Mouse (Mus musculus) inflammation-experienced regulatory T-cells, adult 6 months (primary cell): Measurements from ENCODE around the gene Smg8. TPM values are rescaled to one million over a fixed set of nuclear protein-coding genes. Genes with fewer than 3 reads are reported as not detected.
A peak's percentile ranks its signal among the peaks of the same experiment; 100 is the strongest.
"Not testable (repeated sequence)": the region's sequence is repeated elsewhere in the genome, so short reads cannot be mapped to it uniquely, and the experiment has no call there.

Experiments
- ATAC-seq: one replicate; pipeline ENCODE4 v1.8.0; 2017
- polyA plus RNA-seq, 3 experiments: library from polyadenylated mRNA; unstranded; fragments of 100-300 nt; shearing (Covaris generic); gene quantifications; one replicate each; pipeline ENCODE4 v1.2.1; 2017

Gene Smg8
- polyA plus RNA-seq, result 1 to 10 TPM; 5.2 to 6.9 (median 6.0) TPM

- ATAC-seq, result peak; percentile 97
These were observed at the start of gene Smg8 for GRCm38 (mm10) chr11:87086290-87086984. Gene Smg8, minus strand, starts transcription at chr11:87086774.

- no peak for ATAC-seq
These were observed 49.7 kb upstream of the Smg8 start for GRCm38 (mm10) chr11:87136233-87136632.

GRCm38 (mm10) chr11:87126824-87127816 is 40.5 kb upstream of the Smg8 start, which contains the start of gene Trim37:
Gene Trim37, plus strand, starts transcription at chr11:87127077.
- peak; percentile 87 for ATAC-seq

- no peak for ATAC-seq
These were observed 39.8 kb upstream of the Smg8 start for GRCm38 (mm10) chr11:87126281-87126823.

GRCm38 (mm10) chr11:87125562-87125961 is 39.0 kb upstream of the Smg8 start:
- ATAC-seq, result no peak

- ATAC-seq, result no peak
These were observed 35.3 kb upstream of the Smg8 start for GRCm38 (mm10) chr11:87121864-87122263.

GRCm38 (mm10) chr11:87110172-87110909 is 23.8 kb upstream of the Smg8 start:
- ATAC-seq, result no peak

GRCm38 (mm10) chr11:87109519-87110171 is 23.1 kb upstream of the Smg8 start:
- no peak for ATAC-seq

GRCm38 (mm10) chr11:87108755-87109518 is 22.4 kb upstream of the Smg8 start, which contains the start of gene Ska2:
Gene Ska2, plus strand, starts transcription at chr11:87109234.
- ATAC-seq, result peak; percentile 90

- ATAC-seq, result no peak
These were observed 21.8 kb upstream of the Smg8 start, which contains the start of gene Prr11 for GRCm38 (mm10) chr11:87108409-87108754. Gene Prr11, minus strand, starts transcription at chr11:87108708.

GRCm38 (mm10) chr11:87087142-87087541 is 568 bp upstream of the Smg8 start:
- ATAC-seq, result no peak

GRCm38 (mm10) chr11:87085461-87085860 is 1.1 kb downstream of the Smg8 start:
- ATAC-seq, result no peak

GRCm38 (mm10) chr11:87083712-87084111 is 2.9 kb downstream of the Smg8 start:
- ATAC-seq, result no peak

GRCm38 (mm10) chr11:87073866-87074440 is 12.6 kb downstream of the Smg8 start, which contains the start of gene Gdpd1:
Gene Gdpd1, minus strand, starts transcription at chr11:87074062.
- peak; percentile 58 for ATAC-seq

- ATAC-seq, result no peak
These were observed 13.2 kb downstream of the Smg8 start for GRCm38 (mm10) chr11:87073343-87073865.

GRCm38 (mm10) chr11:87062087-87062486 is 24.5 kb downstream of the Smg8 start:
- no peak for ATAC-seq

GRCm38 (mm10) chr11:87060410-87060809 is 26.2 kb downstream of the Smg8 start:
- no peak for ATAC-seq

- ATAC-seq, result no peak
These were observed 30.3 kb downstream of the Smg8 start for GRCm38 (mm10) chr11:87056286-87056685.

GRCm38 (mm10) chr11:87048900-87049299 is 37.7 kb downstream of the Smg8 start:
- ATAC-seq, result not testable (repeated sequence)

GRCm38 (mm10) chr11:87046968-87047367 is 39.6 kb downstream of the Smg8 start:
- ATAC-seq, result no peak
